Mouse (Mus musculus) liver, embryonic 11.5 days (tissue): ENCODE results near the gene Fbxo11. TPM values are rescaled to one million over a fixed set of nuclear protein-coding genes. Genes with fewer than 3 reads are reported as not detected.
"Not testable (repeated sequence)": the region's sequence is repeated elsewhere in the genome, so short reads cannot be mapped to it uniquely, and the experiment has no call there.

Experiments used
- ATAC-seq: fragments of 200-750 bp; cut with Nextera tagmentation; replicated peaks from 2 replicates; pipeline ENCODE4 v1.8.0; 2017; ENCODE audit warnings: moderate number of reproducible peaks, mild to moderate bottlenecking, moderate TSS enrichment, moderate library complexity; ENCODE audit not compliant: low FRiP score
- DNase-seq: peaks from one replicate; pipeline ENCODE4 v3.0.0-alpha.2; 2017; ENCODE audit warnings: low spot score
- H3K27ac ChIP-seq: fragments of 300-500 bp; sonication (generic); 2 replicates; pipeline ENCODE4 v1.5.1; 2014; ENCODE audit warnings: mild to moderate bottlenecking, low read depth, low read length, control low read depth
- H3K27me3 ChIP-seq: fragments of 300-500 bp; sonication (generic); replicated peaks from 2 replicates; pipeline ENCODE4 v1.6.1; 2014; ENCODE audit warnings: low read length, mixed read lengths; ENCODE audit not compliant: control insufficient read depth, insufficient read depth
- H3K36me3 ChIP-seq: fragments of 300-500 bp; sonication (generic); 2 replicates; pipeline ENCODE4 v1.6.1; 2014; ENCODE audit warnings: mild to moderate bottlenecking, low read length, moderate library complexity, mixed read lengths; ENCODE audit not compliant: control insufficient read depth, insufficient read depth
- H3K4me1 ChIP-seq: fragments of 300-500 bp; sonication (generic); replicated peaks from 2 replicates; pipeline ENCODE4 v1.6.1; 2014; ENCODE audit warnings: low read length, mixed read lengths; ENCODE audit not compliant: control insufficient read depth, insufficient read depth
- H3K4me2 ChIP-seq: fragments of 300-500 bp; sonication (generic); 2 replicates; pipeline ENCODE4 v1.6.1; 2014; ENCODE audit warnings: mild to moderate bottlenecking, control low read depth, moderate library complexity
- H3K4me3 ChIP-seq: fragments of 300-500 bp; sonication (generic); 2 replicates; pipeline ENCODE4 v1.5.1; 2014; ENCODE audit warnings: low read depth, low read length, control low read depth
- H3K9ac ChIP-seq: fragments of 300-500 bp; sonication (generic); 2 replicates; pipeline ENCODE4 v1.6.1; 2014; ENCODE audit warnings: low read depth, low read length, control low read depth
- H3K9me3 ChIP-seq: fragments of 300-500 bp; sonication (generic); 2 replicates; pipeline ENCODE4 v1.6.1; 2016; ENCODE audit warnings: low read length, inconsistent platforms, mixed read lengths; ENCODE audit not compliant: control insufficient read depth
- WGBS: fragments of 180-500 bp; shearing (Covaris S2); extraction: QIAGEN DNeasy Blood & Tissue Kit; methylation state at CpG from one replicate; pipeline ENCODE4 v1.1.7; 2014; 5-methylcytosine and 5-hydroxymethylcytosine counted together
- polyA plus RNA-seq: library from polyadenylated mRNA; unstranded; fragments of >200 nt; fragmentation: Nextera tagmentation; extraction: Ambion mirVana; gene quantifications from 2 replicates; pipeline ENCODE4 v1.2.1, GENCODE M21; 2014

Fbxo11 gene
- polyA plus RNA-seq, 1 experiment from 2014 or later = 14.0 TPM

DNA sequence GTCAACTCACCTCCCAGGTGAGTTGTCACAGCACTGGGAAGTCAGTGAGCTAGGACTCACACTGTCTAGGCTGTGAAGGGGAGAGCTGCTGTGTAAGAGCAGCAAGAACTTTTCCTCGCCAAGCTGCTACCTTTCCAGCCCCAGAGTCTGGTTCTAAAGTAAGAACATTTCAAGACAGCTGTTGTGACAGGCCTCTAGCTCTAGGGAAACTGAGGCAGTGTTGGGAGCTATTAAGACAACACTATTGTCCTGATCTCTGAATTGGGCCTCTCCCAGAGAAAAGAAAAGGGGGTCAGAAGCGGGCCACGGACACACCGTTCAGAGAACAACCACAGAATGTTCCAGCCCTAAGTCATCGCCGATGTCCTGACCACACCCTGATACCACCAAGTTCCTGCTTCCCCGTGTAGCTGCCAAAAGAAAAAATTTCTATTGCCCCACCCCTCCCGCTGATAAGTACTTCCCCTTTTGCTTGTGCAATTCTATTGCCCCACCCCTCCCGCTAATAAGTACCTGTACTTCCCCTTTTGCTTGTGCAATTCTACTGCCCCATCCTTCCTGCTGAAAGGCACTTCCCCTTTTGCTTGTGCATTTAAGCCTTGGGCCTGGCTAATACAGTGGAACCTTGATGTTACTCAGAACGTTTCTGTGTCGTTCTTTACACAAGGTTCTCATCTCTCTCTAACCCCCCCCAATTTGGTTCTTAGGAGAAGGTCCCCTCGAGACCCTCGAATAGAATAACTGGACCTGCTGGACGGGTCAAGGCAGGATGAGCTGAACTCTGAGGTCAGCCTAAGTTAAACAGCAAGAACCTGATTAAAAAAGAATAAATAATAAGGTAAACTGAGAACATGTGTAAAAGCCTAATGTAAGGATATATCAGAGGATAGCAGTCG lies 93.1 kb downstream of the Fbxo11 start:
- DNase-seq, H3K9me3 ChIP-seq, H3K4me3 ChIP-seq, H3K27ac ChIP-seq, H3K4me1 ChIP-seq, ATAC-seq, H3K4me2 ChIP-seq, H3K36me3 ChIP-seq, H3K9ac ChIP-seq, H3K27me3 ChIP-seq: not testable (repeated sequence)
- WGBS = 71% methylated on average over 15 of the region's 15 CpGs

DNA sequence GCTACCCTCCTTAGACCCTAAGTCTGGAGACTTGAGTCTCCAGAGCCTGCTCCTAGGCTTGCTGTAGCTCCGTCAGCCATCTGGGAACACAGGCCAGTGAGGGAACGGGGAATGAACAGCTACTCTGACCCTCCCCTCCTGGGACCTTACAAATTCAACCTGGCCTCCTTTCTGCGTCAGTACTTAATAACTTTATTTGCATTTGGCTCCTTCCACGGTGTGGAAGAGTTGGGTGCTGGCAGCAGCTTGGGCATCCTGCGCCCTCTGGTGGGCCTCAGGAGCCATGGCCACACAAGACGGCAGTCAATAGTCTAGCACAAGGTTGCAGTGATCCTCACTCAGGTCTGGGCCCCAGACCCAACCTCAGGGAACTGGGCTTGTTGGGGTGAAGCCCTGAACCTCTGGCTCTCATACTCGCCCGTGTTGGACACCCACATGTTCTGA lies 96.6 kb downstream of the Fbxo11 start:
- WGBS = 47% methylated on average over 6 of the region's 8 CpGs
- DNase-seq = not testable (repeated sequence)

DNA sequence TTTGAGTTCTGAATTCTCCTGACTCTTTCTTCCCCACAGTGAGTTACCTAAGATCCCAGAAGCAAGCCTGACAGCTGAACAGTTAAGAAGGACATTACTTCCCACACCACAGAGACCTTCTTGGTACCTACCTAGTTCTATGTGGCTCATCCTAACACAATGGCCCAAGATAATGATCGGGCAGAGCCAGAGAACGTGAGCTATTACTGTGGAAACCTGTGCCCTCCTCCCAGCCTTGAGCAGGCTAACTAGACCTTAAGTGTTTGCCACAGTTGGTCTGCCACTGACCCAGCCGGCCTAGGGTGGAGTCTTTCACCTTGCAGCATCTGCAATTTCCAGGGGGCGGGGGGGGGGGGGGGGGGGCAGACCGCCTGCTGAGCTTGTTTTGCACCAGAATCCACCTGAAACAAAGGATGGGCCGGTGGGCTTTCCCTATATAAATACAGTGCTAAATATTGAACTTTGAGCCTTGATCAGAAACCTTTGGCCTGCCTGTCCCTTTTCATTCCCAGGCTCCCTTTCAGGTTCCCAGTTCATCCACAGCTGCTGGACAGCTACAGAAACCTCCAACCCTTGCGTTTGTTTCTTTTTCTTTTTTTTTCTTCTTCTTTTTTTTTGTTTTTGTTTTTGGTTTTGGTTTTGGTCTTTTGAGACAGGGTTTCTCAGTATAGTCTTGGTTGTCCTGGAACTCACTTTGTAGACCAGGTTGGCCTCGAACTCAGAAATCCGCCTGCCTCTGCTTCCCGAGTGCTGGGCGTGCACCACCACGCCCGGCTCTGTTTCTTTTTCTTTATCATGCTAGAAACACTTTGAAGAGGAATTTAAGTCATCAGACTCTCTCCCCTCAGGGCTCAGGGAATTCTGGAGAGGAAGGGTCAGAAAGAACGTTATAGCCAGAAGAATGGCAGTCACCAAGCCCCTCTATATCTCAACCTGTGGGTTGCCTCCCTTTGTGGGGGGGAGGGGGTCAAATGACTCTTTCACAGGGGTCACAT lies 101.7 kb downstream of the Fbxo11 start:
- Histone ChIP-seq H3K4me2 (no peak overlapping the region), H3K9ac (no peak overlapping the region), H3K9me3 (no peaks in the 10 kb centered on the region), H3K27me3 (no peaks in the 10 kb centered on the region), H3K4me3 (no peak overlapping the region), H3K36me3 (no peaks in the 10 kb centered on the region), H3K27ac (no peak overlapping the region), H3K4me1 (no peaks in the 10 kb centered on the region)
- WGBS = 85% methylated on average over 14 of the region's 14 CpGs
- DNase-seq (no peak), ATAC-seq (no peak)

More for the DNA sequence above, 96.6 kb downstream of the Fbxo11 start:
- not testable (repeated sequence) for H3K4me2 ChIP-seq, H3K9me3 ChIP-seq, H3K9ac ChIP-seq, H3K27ac ChIP-seq, H3K4me1 ChIP-seq, H3K4me3 ChIP-seq, H3K27me3 ChIP-seq, H3K36me3 ChIP-seq
- peak; percentile 66 for ATAC-seq

DNA sequence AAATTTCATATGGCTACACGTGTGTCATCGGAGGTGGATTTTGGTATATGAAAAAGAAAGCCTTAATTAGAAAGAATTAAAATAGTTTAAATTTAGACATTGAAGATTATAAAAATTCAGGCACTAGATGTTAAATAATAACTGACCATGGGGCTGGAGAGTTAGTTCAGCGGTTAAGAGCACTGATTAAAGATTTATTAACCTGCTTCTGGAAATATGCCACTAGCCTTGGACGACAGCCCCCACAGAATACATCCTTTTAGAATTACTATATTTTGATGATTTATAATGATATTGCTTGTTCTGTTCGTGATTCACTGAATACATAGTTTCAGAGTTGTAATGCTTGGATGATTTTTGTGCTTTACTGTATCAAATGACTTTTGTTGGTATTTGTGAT lies 105.2 kb downstream of the Fbxo11 start:
- 88% methylated on average over 5 of the region's 5 CpGs for WGBS
- H3K4me2 ChIP-seq, H3K9ac ChIP-seq, H3K4me1 ChIP-seq, H3K4me3 ChIP-seq, DNase-seq, H3K27me3 ChIP-seq, H3K27ac ChIP-seq, H3K9me3 ChIP-seq, ATAC-seq, H3K36me3 ChIP-seq: not testable (repeated sequence)

DNA sequence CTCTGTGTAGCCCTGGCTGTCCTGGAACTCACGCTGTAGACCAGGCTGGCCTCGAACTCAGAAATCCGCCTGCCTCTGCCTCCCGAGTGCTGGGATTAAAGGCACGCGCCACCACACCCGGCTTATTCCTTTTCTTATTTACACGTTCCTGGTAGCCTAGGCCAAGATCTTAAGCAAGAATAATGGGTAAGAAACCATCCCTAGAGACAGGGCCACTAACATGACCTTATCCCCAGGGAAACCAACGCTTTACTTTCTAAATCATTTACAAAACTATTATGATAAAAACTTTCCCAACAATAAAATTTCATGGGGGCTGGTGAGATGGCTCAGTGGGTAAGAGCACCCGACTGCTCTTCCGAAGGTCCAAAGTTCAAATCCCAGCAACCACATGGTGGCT lies 105.7 kb downstream of the Fbxo11 start:
- not testable (repeated sequence) for H3K9ac ChIP-seq, H3K27ac ChIP-seq, ATAC-seq, H3K9me3 ChIP-seq, H3K4me1 ChIP-seq, H3K4me2 ChIP-seq, DNase-seq, H3K36me3 ChIP-seq, H3K27me3 ChIP-seq, H3K4me3 ChIP-seq
- 96% methylated on average over 11 of the region's 11 CpGs for WGBS

DNA sequence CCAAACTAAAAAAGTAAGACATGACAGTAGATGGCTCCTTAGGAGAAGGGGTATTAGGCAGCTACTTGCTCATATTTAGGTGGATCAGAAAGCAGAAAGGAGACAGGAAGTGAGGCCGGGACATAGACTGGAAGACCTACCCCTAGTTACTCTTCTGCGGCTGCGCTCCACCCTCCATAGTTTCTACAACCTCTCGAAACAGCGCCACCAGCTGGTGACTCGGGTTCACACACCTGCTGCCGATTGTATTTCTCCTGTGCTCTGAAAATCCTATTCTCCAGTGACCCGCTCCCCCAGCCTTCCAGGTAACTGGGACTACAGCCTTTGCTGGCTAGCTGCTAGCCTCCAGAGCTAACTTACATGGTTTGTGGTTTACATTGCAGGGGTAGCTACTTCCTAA lies 106.8 kb downstream of the Fbxo11 start:
- H3K27ac ChIP-seq = no peak overlapping the region
- no peaks in the 10 kb centered on the region for H3K4me1 ChIP-seq
- H3K4me2 ChIP-seq = no peak overlapping the region
- no peaks in the 10 kb centered on the region for H3K9me3 ChIP-seq
- WGBS = 65% methylated on average over 8 of the region's 8 CpGs
- no peak overlapping the region for H3K9ac ChIP-seq
- H3K4me3 ChIP-seq = no peak overlapping the region
- no peak for DNase-seq
- ATAC-seq = no peak
- H3K27me3 ChIP-seq = no peaks in the 10 kb centered on the region
- no peaks in the 10 kb centered on the region for H3K36me3 ChIP-seq

DNA sequence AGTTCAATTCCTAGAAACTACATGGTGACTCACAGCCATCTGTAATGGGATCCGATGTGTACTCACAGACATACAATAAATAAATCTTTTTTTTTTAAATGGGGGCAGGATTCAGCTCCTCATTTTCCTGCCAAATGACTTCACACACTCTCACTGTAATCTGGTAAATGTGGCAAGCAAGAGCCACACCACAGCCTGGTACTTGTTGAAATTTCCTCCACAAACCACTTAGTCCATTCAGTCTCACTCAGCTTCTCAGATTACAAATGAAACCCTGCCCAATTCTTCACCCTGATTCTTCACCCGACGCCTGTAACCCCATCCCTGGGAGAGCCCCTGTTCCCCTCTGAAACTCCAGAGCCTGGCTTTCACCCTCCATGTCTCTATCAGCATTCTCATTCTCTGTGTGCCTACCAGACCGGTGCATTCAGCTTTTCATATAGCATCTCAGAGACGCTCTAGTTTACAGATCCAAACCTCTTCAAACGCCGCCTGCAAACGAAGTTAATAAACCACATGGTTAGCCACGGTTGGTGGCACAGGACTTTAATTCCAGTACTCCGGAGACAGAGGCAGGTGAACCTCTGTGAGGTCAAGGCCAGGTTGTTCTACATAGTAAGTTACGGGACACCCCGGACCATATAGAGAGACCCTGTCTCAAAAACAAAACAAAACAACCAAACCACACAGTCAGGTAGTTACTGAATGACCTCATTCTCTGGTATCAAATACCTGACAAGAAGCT lies 107.8 kb downstream of the Fbxo11 start:
- H3K36me3 ChIP-seq = no peaks in the 10 kb centered on the region
- 76% methylated on average over 12 of the region's 12 CpGs for WGBS

DNA sequence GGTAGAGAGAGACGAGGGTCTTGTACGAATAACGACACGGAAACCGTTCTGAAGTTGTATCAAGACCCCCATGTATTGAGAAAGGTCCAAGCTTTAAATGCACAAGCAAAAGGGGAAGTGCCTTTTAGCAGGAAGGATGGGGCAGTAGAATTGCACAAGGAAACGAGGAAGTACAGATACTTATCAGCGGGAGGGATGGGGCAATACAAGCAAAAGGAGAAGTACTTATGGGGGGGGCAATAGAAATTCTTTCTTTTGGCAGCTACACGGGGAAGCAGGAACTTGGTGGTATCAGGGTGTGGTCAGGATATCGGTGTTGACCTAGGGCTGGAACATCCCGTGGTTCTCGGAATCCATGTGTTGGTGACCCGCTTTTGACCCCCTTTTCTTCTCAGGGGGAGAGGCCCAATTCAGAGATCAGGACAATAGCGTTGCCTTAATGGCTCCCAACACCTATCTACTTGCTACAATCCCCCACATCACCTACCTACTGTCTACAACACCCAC lies 110.4 kb downstream of the Fbxo11 start:
- not testable (repeated sequence) for H3K27me3 ChIP-seq, ATAC-seq, H3K36me3 ChIP-seq, H3K9ac ChIP-seq, H3K4me2 ChIP-seq, DNase-seq, H3K4me1 ChIP-seq, H3K27ac ChIP-seq, H3K9me3 ChIP-seq, H3K4me3 ChIP-seq
- 60% methylated on average over 13 of the region's 13 CpGs for WGBS

More for the DNA sequence above, 107.8 kb downstream of the Fbxo11 start:
- Histone ChIP-seq H3K27ac (no peak overlapping the region), H3K9me3 (no peaks in the 10 kb centered on the region), H3K27me3 (no peaks in the 10 kb centered on the region), H3K4me1 (no peaks in the 10 kb centered on the region), H3K9ac (no peak overlapping the region), H3K4me2 (no peak overlapping the region), H3K4me3 (no peak overlapping the region)
- DNase-seq = no peak
- no peak for ATAC-seq
